Mouse (Mus musculus): Measurements from ENCODE around the gene Prkaa2. TPM values are rescaled to one million over a fixed set of nuclear protein-coding genes. Genes with fewer than 3 reads are reported as not detected.
"Not testable (repeated sequence)": the region's sequence is repeated elsewhere in the genome, so short reads cannot be mapped to it uniquely, and the experiment has no call there.

Prkaa2 gene
- total RNA-seq, 4 experiments from 2014 or later = 19.1 to 21.2 (median 20.1) TPM

DNA sequence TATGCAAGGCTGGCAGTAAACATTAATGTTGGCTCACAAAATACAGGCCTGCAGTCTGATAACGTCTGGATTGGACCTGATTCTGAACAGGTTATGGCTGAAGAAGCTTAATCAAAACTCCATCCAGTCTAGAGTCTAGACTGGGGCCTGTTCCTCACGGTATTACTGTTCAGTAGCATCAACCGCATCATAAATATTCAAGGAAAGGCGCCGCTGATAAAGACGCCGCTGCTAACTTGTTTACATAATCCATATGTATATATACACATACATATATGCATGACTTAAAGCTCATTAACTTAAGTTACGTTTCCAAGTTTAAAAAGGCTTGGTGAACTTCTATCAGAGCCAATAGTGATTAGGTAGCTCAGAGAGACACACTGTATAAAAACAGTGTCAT lies 78.6 kb downstream of the Prkaa2 start:
- no peak for DNase-seq (ENCODE audit: low spot score in 2 of 2)

DNA sequence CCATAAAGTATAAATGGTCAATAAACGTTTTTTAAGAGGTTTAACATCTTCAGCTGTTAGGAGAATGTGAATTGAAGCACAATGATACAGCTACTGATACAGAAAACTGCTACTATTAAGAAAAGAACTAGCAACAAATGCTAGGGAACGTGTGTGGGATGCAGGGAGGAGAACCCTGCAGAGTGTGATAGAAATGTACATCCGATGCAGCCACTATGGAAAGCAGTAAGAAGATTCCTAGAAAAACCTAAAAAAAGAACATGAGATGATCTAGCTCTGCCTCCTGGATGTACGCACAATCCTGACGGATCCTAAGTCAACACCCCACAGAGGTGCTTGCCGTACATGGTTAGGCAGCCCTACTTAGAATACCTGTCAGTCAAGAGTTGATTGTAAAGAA lies 82.4 kb downstream of the Prkaa2 start:
- DNase-seq (ENCODE audit: low spot score in 2 of 2) = no peak

DNA sequence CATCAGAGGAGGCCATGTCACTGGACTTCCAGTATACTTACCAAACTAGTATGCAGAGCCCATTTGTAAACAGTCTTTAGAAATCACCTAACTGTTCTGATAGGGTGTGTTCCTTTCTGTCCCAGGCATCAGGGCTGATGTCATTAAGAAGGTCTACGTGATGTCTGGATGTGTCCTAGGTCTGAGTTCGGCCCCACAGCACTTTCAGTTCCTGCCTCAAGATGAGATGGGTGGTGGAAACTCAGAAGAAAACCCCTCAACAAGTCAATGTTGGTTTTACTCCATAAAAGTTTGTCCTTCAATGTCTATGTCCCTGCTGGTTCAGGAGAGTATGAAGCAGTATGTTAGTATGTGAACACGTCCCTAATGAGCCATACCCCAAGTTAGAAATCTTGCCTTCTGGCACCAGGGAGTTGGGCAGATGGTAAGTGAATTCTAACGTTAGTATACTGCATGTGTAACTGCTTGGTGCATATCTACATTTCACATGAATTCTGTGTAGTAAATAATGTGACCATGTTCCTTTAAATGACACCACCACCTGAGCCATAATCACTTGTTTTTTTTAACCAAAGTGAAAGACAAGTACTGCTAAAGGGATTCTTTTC lies 93.6 kb downstream of the Prkaa2 start:
- DNase-seq (ENCODE audit: low spot score in 2 of 2) = no peak

DNA sequence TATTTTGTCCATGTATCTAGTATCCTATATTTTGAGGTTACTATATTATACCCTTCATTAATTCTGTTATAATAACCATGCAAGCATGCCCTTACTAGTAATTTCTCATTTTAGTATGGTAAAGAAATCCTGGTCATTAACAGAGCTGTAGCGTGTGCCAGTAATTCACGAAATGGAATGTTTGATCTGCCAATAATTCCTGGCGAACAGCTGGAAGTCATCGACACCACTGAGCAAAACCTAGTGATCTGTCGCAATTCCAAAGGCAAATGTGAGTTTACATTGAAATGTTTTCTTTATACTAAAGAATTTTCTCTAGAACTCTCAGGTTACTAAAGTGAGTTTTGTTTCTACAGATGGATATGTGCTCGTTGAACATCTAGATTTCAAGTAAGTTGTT lies 94.2 kb downstream of the Prkaa2 start:
- DNase-seq (ENCODE audit: low spot score in 2 of 2) = no peak

DNA sequence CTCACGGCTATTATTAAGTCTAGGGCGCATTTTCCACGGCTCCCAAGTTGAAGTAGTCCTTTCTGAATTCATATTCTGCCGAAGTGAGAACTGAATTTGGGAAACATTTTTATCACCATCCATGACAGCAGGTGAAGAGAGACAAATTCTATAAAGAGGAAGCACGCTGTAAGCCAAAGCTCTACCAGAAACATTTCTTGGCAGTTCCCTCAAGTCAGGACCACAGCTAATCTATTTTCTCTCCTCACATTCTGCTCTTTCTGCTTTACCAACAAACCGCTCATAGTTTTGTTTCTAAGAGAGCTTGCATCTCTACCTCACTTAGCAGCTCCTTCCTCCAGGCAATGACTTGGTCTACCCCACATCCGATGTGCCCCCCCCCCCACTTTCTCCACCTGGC lies 96.0 kb downstream of the Prkaa2 start:
- DNase-seq (ENCODE audit: low spot score in 2 of 2) = no peak

DNA sequence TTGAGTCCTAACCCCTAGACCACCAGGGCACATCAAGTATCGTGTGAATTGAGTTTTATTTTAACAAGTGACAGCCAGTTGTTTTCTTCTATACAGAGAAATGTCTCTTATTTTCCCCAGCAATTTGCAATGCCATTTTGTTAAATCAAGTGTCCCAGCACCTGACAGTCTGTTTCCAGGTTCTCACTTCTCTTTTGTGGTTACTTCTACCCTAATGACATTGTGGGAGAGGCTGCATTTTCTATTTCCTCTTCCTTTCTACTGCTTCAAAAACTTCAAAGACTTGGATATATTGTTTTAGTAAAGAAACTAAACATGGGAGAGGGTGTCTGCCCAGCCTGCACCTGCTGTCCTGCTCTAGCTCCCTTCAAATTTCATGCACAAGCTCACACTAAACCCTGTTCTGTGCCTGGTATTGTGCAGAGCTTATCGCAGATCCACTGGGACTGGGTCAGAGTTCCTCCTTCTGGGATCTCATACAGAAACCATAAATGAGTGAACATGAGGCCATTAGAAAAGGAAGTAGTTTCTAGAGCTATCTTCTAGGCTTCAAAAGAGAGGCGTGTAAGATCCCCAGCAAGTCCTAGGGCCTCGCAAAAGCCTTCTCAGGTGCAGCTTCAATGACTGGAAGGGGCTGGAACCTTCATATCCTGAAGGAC lies 102.2 kb downstream of the Prkaa2 start:
- no peak for DNase-seq (ENCODE audit: low spot score in 2 of 2)

DNA sequence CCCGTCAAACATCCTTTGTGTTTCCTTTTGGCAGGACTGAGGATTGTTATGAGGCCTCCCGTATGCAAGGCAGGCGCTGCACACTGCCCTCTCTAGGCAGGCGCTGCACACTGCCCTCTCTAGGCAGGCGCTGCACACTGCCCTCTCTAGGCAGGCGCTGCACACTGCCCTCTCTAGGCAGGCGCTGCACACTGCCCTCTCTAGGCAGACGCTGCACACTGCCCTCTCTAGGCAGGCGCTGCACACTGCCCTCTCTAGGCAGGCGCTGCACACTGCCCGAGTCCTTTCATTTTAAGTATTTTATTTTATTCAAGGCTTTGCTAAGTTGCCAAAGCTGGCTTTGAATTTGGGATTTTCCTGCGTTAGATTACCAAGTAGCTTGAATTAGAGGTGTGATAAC lies 105.0 kb downstream of the Prkaa2 start:
- DNase-seq (ENCODE audit: low spot score in 2 of 2) = not testable (repeated sequence)

DNA sequence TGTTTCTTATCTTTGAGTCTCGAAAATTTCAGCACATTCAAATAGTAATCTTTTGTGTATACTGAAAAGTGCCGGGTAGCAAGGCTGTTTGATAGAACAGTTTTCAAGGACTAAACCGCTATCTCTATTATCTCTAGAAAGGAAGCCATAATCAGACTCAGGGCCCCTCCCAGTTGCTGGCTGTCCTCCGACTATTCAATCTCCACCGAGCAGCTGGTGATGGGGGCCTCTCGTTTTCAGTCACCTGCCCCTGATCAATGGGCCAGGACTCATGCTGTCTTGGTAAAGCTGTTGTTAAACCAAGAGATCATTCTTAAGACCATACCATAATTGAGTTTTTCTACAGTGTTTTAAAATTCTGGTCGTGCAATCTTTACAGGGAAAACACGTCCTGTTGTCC lies 105.6 kb downstream of the Prkaa2 start:
- DNase-seq (ENCODE audit: low spot score in 2 of 2) = no peak

DNA sequence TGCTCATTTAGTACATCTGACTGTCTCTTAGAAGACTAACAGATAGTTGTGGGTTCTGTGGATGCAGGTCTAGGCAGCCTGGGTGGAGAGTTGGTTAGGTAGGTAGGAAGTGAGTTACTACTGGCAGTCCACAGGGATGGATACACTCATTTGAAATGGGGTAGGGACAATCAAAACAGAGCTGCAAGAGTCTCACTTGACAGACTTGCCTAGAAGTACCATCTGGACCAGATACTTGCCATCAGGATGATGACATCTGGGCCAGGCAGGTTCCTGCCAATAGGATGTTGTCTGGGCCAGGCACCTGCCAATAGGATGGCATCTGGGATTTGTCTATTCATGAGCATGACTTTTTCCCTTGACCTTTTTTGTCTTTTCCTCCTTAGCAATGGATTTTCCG lies 108.0 kb downstream of the Prkaa2 start:
- no peak for DNase-seq (ENCODE audit: low spot score in 2 of 2)

DNA sequence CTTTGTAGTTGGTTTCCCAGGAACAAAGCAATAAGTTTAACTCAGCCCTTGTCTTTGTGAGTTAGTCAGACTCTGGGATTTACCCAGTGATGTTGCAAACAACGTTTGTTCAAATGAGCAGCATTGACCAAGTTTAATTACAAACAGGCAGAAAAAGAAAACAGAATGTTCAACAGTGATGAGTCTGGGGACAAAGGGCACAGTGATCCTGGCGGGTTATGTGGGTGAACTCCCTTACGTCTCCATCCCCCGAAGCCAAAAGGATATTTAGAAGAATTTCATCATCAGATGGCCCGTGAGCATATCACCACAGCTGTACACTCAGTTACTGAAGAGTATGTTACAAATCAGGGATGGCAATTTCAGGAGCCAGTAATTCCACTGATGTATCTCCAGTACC lies 110.0 kb downstream of the Prkaa2 start:
- DNase-seq (ENCODE audit: low spot score in 2 of 2) = no peak

DNA sequence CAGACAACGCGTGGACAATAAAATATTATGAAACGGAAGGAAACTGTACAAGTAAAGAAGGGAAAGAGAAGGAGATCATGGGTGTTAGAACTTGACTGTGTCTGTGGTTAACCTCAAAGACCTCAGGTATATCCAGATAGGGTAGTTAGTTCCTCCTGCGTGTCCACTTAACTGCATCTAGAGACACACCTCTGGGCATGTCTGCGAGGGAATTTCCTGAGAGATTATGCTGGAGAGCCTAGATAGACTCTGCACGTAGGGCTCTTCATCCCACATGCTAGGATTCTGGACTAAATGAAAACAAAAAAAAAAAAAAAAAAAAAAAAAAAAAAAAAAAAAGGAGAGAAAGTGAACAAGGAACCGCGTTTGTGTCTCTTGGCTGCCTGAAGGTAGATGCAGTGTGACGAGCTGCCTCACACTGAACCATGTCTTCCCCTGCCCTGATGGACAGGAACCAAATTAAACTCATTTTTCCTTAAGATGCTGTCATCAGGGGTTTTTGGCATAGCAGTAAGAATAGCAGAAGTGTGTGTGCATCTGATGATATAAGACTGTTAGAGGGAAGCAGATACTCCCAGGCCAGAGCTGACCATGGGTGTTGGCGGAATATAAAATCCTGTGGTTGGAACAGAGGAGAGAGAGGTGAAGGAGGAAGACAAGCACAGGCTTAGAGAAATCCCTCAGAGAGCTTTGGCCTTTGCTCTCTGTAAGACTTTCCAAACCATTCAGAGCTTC lies 116.4 kb downstream of the Prkaa2 start:
- DNase-seq (ENCODE audit: low spot score in 2 of 2) = no peak

DNA sequence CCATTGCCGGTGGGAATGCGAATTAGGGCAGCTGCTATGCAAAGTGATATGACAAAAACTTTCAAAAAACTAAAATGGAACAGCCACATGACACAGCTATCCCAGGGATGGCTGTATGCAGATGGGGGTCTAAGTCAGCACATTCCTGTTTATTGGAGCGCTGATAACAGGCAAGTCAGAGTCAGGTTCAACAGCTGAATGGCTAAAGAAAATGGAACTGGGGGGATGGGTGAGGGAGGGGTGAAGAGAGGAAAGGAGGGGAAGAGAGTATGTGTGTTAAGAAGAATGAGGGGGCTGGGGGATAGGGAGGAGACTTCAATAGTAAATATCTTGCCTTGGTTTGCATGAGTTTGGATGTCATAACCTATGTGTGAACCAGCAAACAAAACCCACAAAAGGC lies 117.4 kb downstream of the Prkaa2 start:
- no peak for DNase-seq (ENCODE audit: low spot score in 2 of 2)

DNA sequence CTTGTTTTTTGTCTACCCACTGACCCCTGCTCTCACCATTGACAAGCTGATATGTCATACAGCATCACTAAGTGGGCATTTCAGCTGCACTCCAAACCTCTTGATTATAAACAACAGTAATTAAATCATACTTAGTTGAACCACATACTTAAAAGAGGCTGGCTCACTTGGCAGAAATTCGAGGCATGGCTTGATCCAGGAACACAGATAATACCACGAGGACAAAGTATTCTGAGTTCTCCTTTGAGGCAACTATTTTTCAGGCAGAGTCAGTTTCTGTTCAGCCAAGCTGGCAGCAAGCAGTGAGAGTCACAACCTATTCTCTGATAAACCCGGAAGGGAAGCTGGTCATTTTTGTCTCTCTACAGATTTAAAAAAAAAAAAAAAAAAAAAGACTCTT lies 119.0 kb downstream of the Prkaa2 start:
- DNase-seq (ENCODE audit: low spot score in 2 of 2) = no peak

DNA sequence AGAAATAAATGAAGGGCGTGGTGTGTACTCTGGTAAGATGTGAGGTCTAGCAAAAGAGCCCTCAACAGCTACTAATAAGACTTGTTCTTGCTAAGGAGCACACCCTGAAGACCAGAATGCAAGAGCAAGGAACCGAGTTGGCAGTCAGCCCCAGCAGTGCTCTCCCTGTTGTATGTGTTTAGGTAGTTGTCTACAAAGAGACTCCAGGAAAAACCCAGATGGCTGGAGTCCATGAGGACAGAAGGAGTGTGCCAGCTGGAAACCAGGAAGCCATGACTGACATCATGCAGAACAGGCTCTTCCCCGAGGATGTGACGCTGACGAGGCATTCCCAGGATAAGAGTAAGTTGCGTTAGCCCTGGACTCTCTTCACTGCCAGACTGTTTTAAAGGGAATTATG lies 119.7 kb downstream of the Prkaa2 start:
- DNase-seq (ENCODE audit: low spot score in 2 of 2) = peak; percentile 42 to 64

DNA sequence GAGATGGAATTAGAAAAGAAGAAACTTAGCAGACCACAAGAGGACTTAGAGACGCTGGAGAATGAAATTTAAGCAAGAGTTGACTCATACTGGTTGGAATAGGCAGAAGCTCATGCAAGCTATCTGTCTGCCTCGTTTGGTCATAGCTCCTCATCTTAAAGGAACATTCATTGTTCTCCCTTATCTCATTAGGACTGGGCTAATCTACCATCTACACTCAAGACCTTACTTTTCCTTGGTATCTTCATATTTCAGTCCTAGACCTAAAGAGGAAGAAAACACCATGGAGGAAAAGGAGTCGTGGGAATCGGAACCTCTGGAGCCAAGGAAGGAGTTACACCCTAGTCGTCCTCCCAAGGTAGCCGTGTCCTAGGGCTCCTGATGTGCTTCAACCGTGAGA lies 121.0 kb downstream of the Prkaa2 start:
- DNase-seq (ENCODE audit: low spot score in 2 of 2) = no peak

DNA sequence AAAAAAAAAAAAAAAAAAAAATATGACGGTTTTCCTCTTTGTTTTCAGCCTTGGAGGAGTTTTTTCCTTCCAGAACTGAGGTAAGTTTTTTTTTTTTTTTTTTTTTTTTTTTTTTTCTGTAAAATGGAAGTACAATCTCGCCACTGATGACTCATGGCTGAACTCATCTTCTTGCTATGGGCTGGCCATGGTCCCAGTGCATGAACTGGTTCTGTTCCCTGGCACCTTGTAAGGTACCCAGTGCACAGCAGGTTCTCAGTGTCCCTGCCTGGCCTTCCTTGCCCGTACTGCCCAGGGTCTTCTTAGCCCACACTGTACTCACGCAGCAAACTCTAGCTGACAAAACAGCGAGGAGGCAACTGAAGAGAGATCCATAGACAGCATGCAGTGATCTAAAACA lies 121.6 kb downstream of the Prkaa2 start:
- no peak for DNase-seq (ENCODE audit: low spot score in 2 of 2)

DNA sequence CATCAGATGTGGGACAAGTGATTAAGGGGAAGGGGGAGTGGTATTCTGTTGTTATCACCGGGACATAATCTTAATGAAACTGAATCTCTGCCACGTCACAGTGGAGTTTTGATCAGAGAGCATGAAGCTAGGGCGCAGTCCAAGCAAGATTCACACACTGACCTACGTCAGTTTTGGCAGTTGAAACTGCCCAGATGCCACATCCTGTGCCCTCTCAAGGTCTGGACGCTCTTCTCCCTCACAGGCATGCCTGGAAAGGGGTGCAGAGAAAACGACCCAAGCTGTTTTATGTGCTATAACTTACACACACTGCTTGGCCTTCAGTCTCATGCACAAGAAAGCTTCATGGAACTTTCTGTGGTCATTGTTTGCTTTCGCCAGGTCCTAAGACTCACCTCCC lies 122.1 kb downstream of the Prkaa2 start:
- DNase-seq (ENCODE audit: low spot score in 2 of 2) = no peak

DNA sequence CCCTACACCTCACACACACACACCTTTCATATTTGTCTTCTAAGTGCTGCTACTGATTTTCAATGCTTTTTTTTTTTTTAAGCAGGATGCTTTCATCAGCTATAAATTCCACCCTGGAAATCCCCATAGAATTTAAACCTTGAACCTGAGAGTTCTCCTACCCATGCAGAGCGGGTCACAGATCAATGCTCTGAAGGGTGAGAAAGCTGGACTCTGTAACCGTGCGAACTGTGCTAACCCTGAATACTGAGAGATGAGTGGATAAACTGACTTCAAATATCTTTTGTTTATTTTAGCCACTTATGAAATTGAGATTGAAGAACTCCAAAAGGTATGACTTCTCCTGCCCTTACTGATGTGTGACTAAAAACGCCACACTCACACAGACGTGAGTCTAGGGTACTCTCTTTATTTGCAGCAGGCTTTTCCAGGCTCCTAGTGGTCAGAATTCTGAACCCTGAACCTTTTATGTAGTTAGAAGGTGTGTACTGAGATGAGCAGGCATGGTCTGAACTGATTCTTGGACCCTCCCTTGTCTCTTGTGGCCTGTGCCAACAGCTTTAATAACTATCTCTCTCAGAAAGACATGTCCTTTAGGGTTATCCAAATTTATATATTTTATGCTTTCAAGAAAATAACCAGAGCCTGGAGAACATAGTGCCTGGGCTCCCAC lies 123.6 kb downstream of the Prkaa2 start:
- DNase-seq (ENCODE audit: low spot score in 2 of 2) = no peak
